Mouse (Mus musculus): Measurements from ENCODE around the gene Gm3727.
"Not testable (repeated sequence)": the region's sequence is repeated elsewhere in the genome, so short reads cannot be mapped to it uniquely, and the experiment has no call there.

Gene Gm3727

DNA sequence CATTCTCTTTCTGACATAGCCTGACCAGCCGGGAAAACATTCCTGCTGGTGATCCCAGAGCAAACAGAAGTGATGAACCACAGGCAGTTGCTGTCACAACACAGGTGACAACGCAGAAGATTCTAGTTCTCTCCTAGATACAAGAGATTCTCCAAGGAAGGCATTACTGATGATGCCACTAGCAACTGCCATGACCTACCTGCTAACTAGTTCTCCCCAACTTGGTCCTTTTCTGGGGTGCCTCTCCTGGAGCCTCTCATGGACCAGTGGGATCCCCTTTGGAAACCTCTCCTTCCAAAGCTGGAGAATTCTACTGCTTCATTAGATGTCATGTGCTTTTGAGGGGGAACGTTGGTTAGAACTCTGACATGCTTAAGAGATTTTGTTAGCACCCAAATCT is at the start of gene Gm3727:
Gene Gm3727 (minus strand): TSS at position 101 of the 400 bp plus-strand sequence.
- DNase-seq, result not testable (repeated sequence)

DNA sequence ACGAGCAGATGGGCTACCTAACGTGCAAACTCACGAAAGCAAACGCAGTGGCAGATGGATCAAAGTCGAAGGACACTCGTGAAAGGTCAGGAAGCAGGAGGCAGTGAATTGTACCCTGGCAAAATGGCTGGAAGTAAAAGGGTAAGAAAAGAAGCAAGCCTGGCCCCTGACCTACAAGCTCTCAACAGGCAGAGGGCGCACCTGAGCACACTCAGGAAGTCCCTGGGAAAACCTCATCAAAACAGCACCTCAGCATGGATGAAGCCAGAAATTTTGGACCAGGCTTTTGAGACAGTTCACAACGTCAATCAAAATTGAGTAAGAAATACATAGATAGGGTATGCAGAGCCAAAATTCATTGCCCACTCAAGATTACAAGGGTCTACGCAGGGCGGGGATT is 21.0 kb downstream of the Gm3727 start:
- peak; percentile 5 for DNase-seq
